Mouse (Mus musculus): ENCODE measurements around the gene Gstt4. TPM values are rescaled to one million over a fixed set of nuclear protein-coding genes. Genes with fewer than 3 reads are reported as not detected.
"Not testable (repeated sequence)": the region's sequence is repeated elsewhere in the genome, so short reads cannot be mapped to it uniquely, and the experiment has no call there.

The Gstt4 gene
- total RNA-seq, 2 experiments from 2014 or later = not detected

- no peak for DNase-seq
Measured at GRCm38 (mm10) chr10:75789081-75789735, 33.1 kb downstream of the Gstt4 start.

GRCm38 (mm10) chr10:75788277-75788676 is 34.1 kb downstream of the Gstt4 start:
- DNase-seq = no peak

GRCm38 (mm10) chr10:75785442-75785841 is 36.9 kb downstream of the Gstt4 start:
- no peak for DNase-seq

GRCm38 (mm10) chr10:75780769-75781578 is 41.4 kb downstream of the Gstt4 start, which contains the start of the genes Gm20441 and Gstt3:
Gene Gm20441 (minus strand): TSS chr10:75780954.
Gene Gstt3 (minus strand): TSS chr10:75781414.
- no peak for DNase-seq

GRCm38 (mm10) chr10:75779206-75780174 is 42.9 kb downstream of the Gstt4 start:
- no peak for DNase-seq

- no peak for DNase-seq
Measured at GRCm38 (mm10) chr10:75777885-75778284, 44.5 kb downstream of the Gstt4 start.

GRCm38 (mm10) chr10:75776562-75776961 is 45.8 kb downstream of the Gstt4 start:
- no peak for DNase-seq

GRCm38 (mm10) chr10:75774587-75774986 is 47.8 kb downstream of the Gstt4 start:
- DNase-seq = no peak

- no peak for DNase-seq
Measured at GRCm38 (mm10) chr10:75774102-75774501, 48.2 kb downstream of the Gstt4 start.

GRCm38 (mm10) chr10:75772795-75773664 is 49.3 kb downstream of the Gstt4 start, which contains the start of gene Ddt:
Gene Ddt (minus strand): TSS chr10:75773414.
- DNase-seq = peak; percentile 71 to 77

GRCm38 (mm10) chr10:75767756-75768155 is 54.6 kb downstream of the Gstt4 start:
- not testable (repeated sequence) for DNase-seq

- DNase-seq = no peak
Measured at GRCm38 (mm10) chr10:75766856-75767255, 55.5 kb downstream of the Gstt4 start.

Other genes starting within 250 kb of the Gstt4 start
- 1 to 10 TPM; 2.2 to 3.2 TPM for gene Ggt5, start 233.2 kb downstream of the Gstt4 start, total RNA-seq (2021)
- gene Susd2, start 178.5 kb downstream of the Gstt4 start, total RNA-seq (2021) = 1 to 10 TPM; 1.5 to 1.9 TPM
- gene Cabin1, start 58.2 kb downstream of the Gstt4 start, total RNA-seq (2021) = 10 to 100 TPM; 58.5 to 73.4 TPM
- gene Ddt, start 49.1 kb downstream of the Gstt4 start, total RNA-seq (2021) = 10 to 100 TPM; 44.0 to 48.5 TPM
- gene Gm20441, start 41.6 kb downstream of the Gstt4 start, total RNA-seq (2021) = not detected
- gene Gstt3, start 41.1 kb downstream of the Gstt4 start, total RNA-seq (2021) = 1 to 10 TPM; 1.4 to 3.2 TPM
- 1 to 10 TPM; 4.6 to 6.1 TPM for gene Gstt1, start 24.0 kb downstream of the Gstt4 start, total RNA-seq (2021)
- gene Gstt2, start 14.9 kb upstream of the Gstt4 start, total RNA-seq (2021) = 1 to 10 TPM; 2.5 to 3.4 TPM
- gene Mif, start 37.7 kb upstream of the Gstt4 start, total RNA-seq (2021) = 100 to 1,000 TPM; 432 to 467 TPM
- 1 to 10 TPM; 4.7 to 9.1 TPM for gene Derl3, start 70.9 kb upstream of the Gstt4 start, total RNA-seq (2021)
- gene Smarcb1, start 99.1 kb upstream of the Gstt4 start, total RNA-seq (2021) = 10 to 100 TPM; 81.4 to 86.0 TPM
- 100 to 1,000 TPM; 339 TPM for gene Chchd10, start 110.6 kb upstream of the Gstt4 start, total RNA-seq (2021)
- under 1 TPM; 0.81 to 0.95 TPM for gene Mmp11, start 114.0 kb upstream of the Gstt4 start, total RNA-seq (2021)
- under 1 TPM in 1 of 2 experiments, not detected in 1; 0.52 TPM for gene Gm867, start 118.1 kb upstream of the Gstt4 start, total RNA-seq (2021)
- gene Vpreb3, start 120.5 kb upstream of the Gstt4 start, total RNA-seq (2021) = not detected
- under 1 TPM; 0.13 to 0.35 TPM for gene Gm5134, start 132.0 kb upstream of the Gstt4 start, total RNA-seq (2021)
- 10 to 100 TPM; 16.7 to 18.1 TPM for gene Zfp280b, start 210.1 kb upstream of the Gstt4 start, total RNA-seq (2021)